Mouse (Mus musculus) embryonic facial prominence, embryonic 12.5 days (tissue): Measurements from ENCODE around the gene Gm21943. TPM values are rescaled to one million over a fixed set of nuclear protein-coding genes. Genes with fewer than 3 reads are reported as not detected.
"Not testable (repeated sequence)": the region's sequence is repeated elsewhere in the genome, so short reads cannot be mapped to it uniquely, and the experiment has no call there.

Experiments
- ATAC-seq: fragments of 200-750 bp; cut with Nextera tagmentation; 2 replicates; pipeline ENCODE4 v1.8.0; 2017; ENCODE audit not compliant: insufficient number of reproducible peaks, insufficient read depth, low FRiP score, low TSS enrichment
- H3K27ac ChIP-seq: fragments of 300-500 bp; sonication (generic); 2 replicates; pipeline ENCODE4 v1.5.1; 2016; ENCODE audit warnings: mild to moderate bottlenecking
- H3K27me3 ChIP-seq: fragments of 300-500 bp; sonication (generic); 2 replicates; pipeline ENCODE4 v1.6.1; 2016; ENCODE audit warnings: mild to moderate bottlenecking, moderate library complexity
- H3K36me3 ChIP-seq: fragments of 300-500 bp; sonication (generic); 2 replicates; pipeline ENCODE4 v1.6.1; 2016; ENCODE audit warnings: mild to moderate bottlenecking
- H3K4me1 ChIP-seq: fragments of 300-500 bp; sonication (generic); 2 replicates; pipeline ENCODE4 v1.6.1; 2016
- H3K4me2 ChIP-seq: fragments of 300-500 bp; sonication (generic); replicated peaks from 2 replicates; pipeline ENCODE4 v1.6.1; 2016; ENCODE audit warnings: mild to moderate bottlenecking, moderate library complexity
- H3K4me3 ChIP-seq: fragments of 300-500 bp; sonication (generic); 2 replicates; pipeline ENCODE4 v1.5.1; 2016; ENCODE audit warnings: mild to moderate bottlenecking
- H3K9ac ChIP-seq: fragments of 300-500 bp; sonication (generic); 2 replicates; pipeline ENCODE4 v1.6.1; 2016; ENCODE audit warnings: mild to moderate bottlenecking, moderate library complexity
- H3K9me3 ChIP-seq: fragments of 300-500 bp; sonication (generic); 2 replicates; pipeline ENCODE4 v1.6.1; 2016; ENCODE audit warnings: mild to moderate bottlenecking, moderate library complexity
- WGBS: fragments of 180-500 bp; shearing (Covaris S2); methylation state at CpG from one replicate; pipeline ENCODE4 v1.1.7; 2016; 5-methylcytosine and 5-hydroxymethylcytosine counted together
- polyA plus RNA-seq: library from polyadenylated mRNA; unstranded; fragments of >200 nt; fragmentation: Nextera tagmentation; extraction: Ambion mirVana; gene quantifications from 2 replicates; pipeline ENCODE4 v1.2.1, GENCODE M21; 2016

Gm21943 gene
- polyA plus RNA-seq, result not detected in 2 replicates

GRCm38 (mm10) chrY:57533644-57534043 lies at the start of gene Gm21943:
TSS of gene Gm21943 (minus strand) at chrY:57533744.
- no CpG with 5 or more reads among the region's 4 CpGs for WGBS
- H3K27me3 ChIP-seq, H3K4me2 ChIP-seq, ATAC-seq, H3K4me3 ChIP-seq, H3K9ac ChIP-seq, H3K9me3 ChIP-seq, H3K4me1 ChIP-seq, H3K27ac ChIP-seq, H3K36me3 ChIP-seq: not testable (repeated sequence)

Other genes starting within 250 kb of the Gm21943 start
- gene Gm28961, start 172.0 kb upstream of the Gm21943 start, polyA plus RNA-seq, result not detected in 2 replicates